Mouse (Mus musculus): ENCODE results near the gene Msrb3.

GRCm38 (mm10) chr10:120851196-120851781 lies 47.6 kb downstream of the Msrb3 start:
- TF ChIP-seq CTCF (IDR thresholded peaks at IDR 0.05 in 2 of 3, conservative IDR thresholded peaks at IDR 0.05 in 1 of 3; ENCODE audit: control insufficient read depth in 1 of 3, insufficient read depth in 1 of 3, low read depth in 2 of 3, low read length in 3 of 3, poor library complexity in 1 of 3, severe bottlenecking in 1 of 3) (no peak), RCOR1 (IDR thresholded peaks at IDR 0.05; ENCODE audit: low read depth, low read length) (no peak), GABPA (IDR thresholded peaks at IDR 0.05; ENCODE audit: low read depth, low read length) (no peak)

Data from MEL (cell line).